Mouse (Mus musculus) stomach, postnatal 0 days (tissue): ENCODE measurements around the gene Mob4. TPM values are rescaled to one million over a fixed set of nuclear protein-coding genes. Genes with fewer than 3 reads are reported as not detected.

Experiments
- ATAC-seq: fragments of 200-750 bp; cut with Nextera tagmentation; 2 replicates; pipeline ENCODE4 v1.8.0; 2017; ENCODE audit not compliant: low FRiP score, low TSS enrichment
- DNase-seq: peaks from one replicate; pipeline ENCODE4 v3.0.0-alpha.2; 2016; ENCODE audit warnings: low spot score
- H3K27ac ChIP-seq: fragments of 300-500 bp; sonication (generic); replicated peaks from 2 replicates; pipeline ENCODE4 v1.5.1; 2014; ENCODE audit warnings: mild to moderate bottlenecking, control low read depth
- H3K27me3 ChIP-seq: fragments of 300-500 bp; sonication (generic); 2 replicates; pipeline ENCODE4 v1.6.1; 2014; ENCODE audit warnings: low read length; ENCODE audit not compliant: control insufficient read depth, insufficient read depth
- H3K36me3 ChIP-seq: fragments of 300-500 bp; sonication (generic); 2 replicates; pipeline ENCODE4 v1.6.1; 2014; ENCODE audit warnings: low read length, mixed read lengths; ENCODE audit not compliant: control insufficient read depth, insufficient read depth
- H3K4me1 ChIP-seq: fragments of 300-500 bp; sonication (generic); replicated peaks from 2 replicates; pipeline ENCODE4 v1.6.1; 2014; ENCODE audit warnings: antibody characterized with exemption; ENCODE audit not compliant: control insufficient read depth, insufficient read depth
- H3K4me2 ChIP-seq: fragments of 300-500 bp; sonication (generic); replicated peaks from 2 replicates; pipeline ENCODE4 v1.6.1; 2014; ENCODE audit warnings: low read depth, mild to moderate bottlenecking, control low read depth, moderate library complexity
- H3K4me3 ChIP-seq: fragments of 300-500 bp; sonication (generic); 2 replicates; pipeline ENCODE4 v1.5.1; 2014; ENCODE audit warnings: low read depth, low read length, control low read depth
- H3K9ac ChIP-seq: fragments of 300-500 bp; sonication (generic); 2 replicates; pipeline ENCODE4 v1.6.1; 2014; ENCODE audit warnings: mild to moderate bottlenecking, low read length, control low read depth, mixed read lengths
- H3K9me3 ChIP-seq: fragments of 300-500 bp; sonication (generic); 2 replicates; pipeline ENCODE4 v1.6.1; 2016; ENCODE audit warnings: low read length; ENCODE audit not compliant: control insufficient read depth
- CTCF ChIP-seq: IDR thresholded peaks from 2 replicates; pipeline ENCODE4 v1.5.1; 2016; ENCODE audit warnings: antibody characterized with exemption, low read depth, mild to moderate bottlenecking, moderate library complexity
- EP300 ChIP-seq: optimal IDR thresholded peaks from 2 replicates; pipeline ENCODE3; 2016; ENCODE audit warnings: antibody characterized with exemption
- WGBS: fragments of 180-500 bp; shearing (Covaris S2); extraction: QIAGEN DNeasy Blood & Tissue Kit; methylation state at CpG from one replicate; pipeline ENCODE4 v1.1.7; 2014; 5-methylcytosine and 5-hydroxymethylcytosine counted together
- polyA plus RNA-seq: library from polyadenylated mRNA; unstranded; fragments of >200 nt; fragmentation: Nextera tagmentation; extraction: Ambion mirVana; gene quantifications from 2 replicates; pipeline ENCODE4 v1.2.1, GENCODE M21; 2015

Mob4 gene
- polyA plus RNA-seq, 1 experiment from 2014 or later: 128 TPM

DNA sequence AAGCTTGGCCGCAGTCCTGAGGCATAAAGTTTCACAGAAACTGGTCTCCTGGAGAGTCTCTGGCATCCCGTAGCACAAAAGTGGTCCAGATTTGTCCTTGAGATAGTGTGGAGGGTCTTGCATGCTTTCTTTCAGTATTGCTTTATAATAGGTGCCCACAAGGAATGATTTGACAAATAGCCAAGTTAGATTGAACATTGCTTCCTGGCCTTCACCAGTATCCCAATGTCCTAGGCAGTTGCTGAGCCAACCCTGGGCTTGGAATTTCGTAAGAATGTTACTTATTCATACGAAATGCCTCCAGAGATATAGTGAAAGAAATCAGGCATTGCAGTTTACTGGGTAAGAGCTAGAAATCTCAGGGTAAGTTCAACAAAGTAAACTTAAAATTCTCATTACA, 37.6 kb downstream of the Mob4 start:
- TF ChIP-seq EP300 (no peak), CTCF (no peak)
- Histone ChIP-seq H3K4me3 (no peak overlapping the region), H3K9ac (no peak overlapping the region), H3K36me3 (no peaks in the 10 kb centered on the region), H3K4me2 (no peak overlapping the region), H3K9me3 (no peaks in the 10 kb centered on the region), H3K4me1 (no peaks in the 10 kb centered on the region), H3K27ac (no peak overlapping the region), H3K27me3 (no peaks in the 10 kb centered on the region)
- no peak for DNase-seq
- 96% methylated on average over 4 of the region's 4 CpGs for WGBS
- ATAC-seq: no peak

GRCm38 (mm10) chr1:55171361-55172325, 40.6 kb downstream of the Mob4 start:
- no peaks in the 10 kb centered on the region for H3K27me3 ChIP-seq
- no peaks in the 10 kb centered on the region for H3K36me3 ChIP-seq
- TF ChIP-seq CTCF: no peak
- TF ChIP-seq EP300: no peak
- no peaks in the 10 kb centered on the region for H3K9me3 ChIP-seq
- H3K4me2 ChIP-seq: peak overlapping the region; percentile 6; the same call in 1 of the 2 replicates
- no peak for ATAC-seq
- peak; percentile 33 for DNase-seq
- H3K4me3 ChIP-seq: no peak overlapping the region
- 0 out of 2 replicates have a peak overlapping the region, but pooled peaks have one; percentile 9 for H3K27ac ChIP-seq
- no peak overlapping the region for H3K9ac ChIP-seq
- WGBS: 58% methylated on average over 22 of the region's 22 CpGs
- no peaks in the 10 kb centered on the region for H3K4me1 ChIP-seq

DNA sequence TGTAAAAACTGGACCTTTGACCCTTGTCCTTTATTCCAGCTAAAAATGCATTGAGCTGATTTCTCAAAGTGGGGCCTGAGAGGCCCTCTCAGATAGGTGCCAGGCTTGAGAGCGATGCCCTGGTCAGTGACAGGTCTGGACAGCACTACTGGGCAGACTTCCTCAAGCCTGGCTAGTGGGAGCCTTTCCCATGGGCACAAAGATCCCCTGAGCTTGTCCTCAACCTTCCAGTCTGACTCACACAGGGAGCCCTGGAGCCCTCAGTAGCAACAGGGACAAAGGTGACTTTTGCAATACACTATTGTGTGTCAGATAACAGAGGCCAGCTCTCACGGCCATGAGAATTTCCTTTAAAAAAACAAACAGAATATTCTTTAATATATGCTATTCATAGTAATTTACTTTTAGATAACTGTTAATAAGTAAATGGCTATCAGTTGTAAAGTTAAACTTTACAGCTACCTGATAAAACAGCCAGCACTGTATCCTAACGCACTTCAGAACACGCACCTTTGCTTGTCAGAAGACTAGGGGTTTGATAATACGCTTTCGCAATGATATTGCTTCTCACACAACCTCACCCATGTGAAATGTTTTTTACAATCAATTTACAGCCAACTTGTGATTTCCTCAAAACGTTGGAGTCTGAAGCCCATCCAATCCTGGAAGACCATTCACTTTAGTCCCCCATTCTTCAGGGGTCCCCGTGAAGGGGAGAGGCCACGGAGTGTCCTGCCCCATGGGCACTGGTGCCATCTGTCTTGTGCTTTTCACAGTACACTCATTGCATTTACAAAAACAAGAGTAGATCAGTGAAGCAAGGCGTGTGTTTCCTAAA, 42.9 kb downstream of the Mob4 start:
- H3K36me3 ChIP-seq: no peaks in the 10 kb centered on the region
- ATAC-seq (peak; percentile 90), DNase-seq (peak; percentile 68)
- H3K9me3 ChIP-seq: no peaks in the 10 kb centered on the region
- peak overlapping the region; percentile 40 for H3K27ac ChIP-seq
- TF ChIP-seq CTCF: no peak; the same call in 1 of the 2 replicates
- no peak for TF ChIP-seq EP300
- no peak overlapping the region for H3K4me3 ChIP-seq
- H3K27me3 ChIP-seq: no peaks in the 10 kb centered on the region
- H3K9ac ChIP-seq: no peak overlapping the region
- no peaks in the 10 kb centered on the region for H3K4me1 ChIP-seq
- 60% methylated on average over 10 of the region's 10 CpGs for WGBS
- H3K4me2 ChIP-seq: no peak overlapping the region

- no peak overlapping the region for H3K27ac ChIP-seq
- no peak overlapping the region for H3K4me3 ChIP-seq
- H3K27me3 ChIP-seq: no peaks in the 10 kb centered on the region
- no peaks in the 10 kb centered on the region for H3K4me1 ChIP-seq
- 8% methylated on average over 3 of the region's 3 CpGs for WGBS
- ATAC-seq (peak; percentile 9; the same call in 1 of the 2 replicates), DNase-seq (no peak)
- no peak overlapping the region for H3K4me2 ChIP-seq
- no peak overlapping the region for H3K9ac ChIP-seq
- H3K36me3 ChIP-seq: no peaks in the 10 kb centered on the region
- H3K9me3 ChIP-seq: no peaks in the 10 kb centered on the region
- TF ChIP-seq EP300: no peak
- TF ChIP-seq CTCF: no peak
Observed at GRCm38 (mm10) chr1:55174558-55175034, 43.6 kb downstream of the Mob4 start.

DNA sequence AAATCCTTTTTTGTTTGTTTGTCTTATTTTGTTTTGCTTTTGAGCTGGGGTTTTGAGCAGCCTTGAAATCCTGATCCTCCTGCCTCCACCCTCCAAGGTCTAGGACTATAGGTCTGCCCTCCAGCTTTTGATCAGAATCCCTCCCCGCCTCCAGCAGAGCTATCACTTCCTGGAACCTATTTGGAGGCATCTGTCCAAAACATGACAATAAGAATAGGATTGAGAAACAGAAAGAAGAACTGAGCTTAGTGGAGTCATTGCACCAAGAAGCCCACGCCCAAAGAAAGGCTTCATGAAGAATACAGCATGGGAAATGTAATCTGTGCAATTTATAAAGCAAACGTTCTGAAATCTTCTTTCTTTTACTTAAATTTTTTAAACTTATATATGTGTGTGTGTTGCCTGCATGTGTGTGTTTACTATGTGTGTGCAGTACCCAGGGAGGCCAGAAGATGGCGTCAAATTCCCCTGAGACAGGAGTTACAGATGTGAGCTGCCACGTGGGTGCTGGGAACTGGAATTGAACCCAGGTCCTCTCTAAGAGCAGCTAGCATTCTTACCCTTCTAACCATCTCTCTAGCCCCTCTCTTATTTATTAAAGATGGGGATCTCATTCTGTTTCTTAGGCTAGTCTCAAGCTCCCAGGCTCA, 49.0 kb downstream of the Mob4 start:
- Histone ChIP-seq H3K9ac (no peak overlapping the region), H3K36me3 (no peaks in the 10 kb centered on the region), H3K4me2 (no peak overlapping the region), H3K27ac (no peak overlapping the region), H3K4me3 (no peak overlapping the region), H3K4me1 (no peaks in the 10 kb centered on the region), H3K9me3 (no peaks in the 10 kb centered on the region), H3K27me3 (no peaks in the 10 kb centered on the region)
- WGBS: 84% methylated on average over 5 of the region's 5 CpGs
- no peak for ATAC-seq
- TF ChIP-seq CTCF: 0 out of 2 replicates have a peak, but pooled peaks have one; percentile 31
- no peak for TF ChIP-seq EP300
- DNase-seq: no peak
